Mouse (Mus musculus) cerebellum, postnatal 14 days (tissue): ENCODE data around the gene Slc25a25.
"Not testable (repeated sequence)": the region's sequence is repeated elsewhere in the genome, so short reads cannot be mapped to it uniquely, and the experiment has no call there.

Experiments
- DNase-seq, 2 experiments: peaks; one replicate each; pipeline ENCODE4 v3.0.0; 2021; ENCODE audit warnings: mixed read lengths in 2 of 2

The Slc25a25 gene

GRCm38 (mm10) chr2:32450881-32451844, at the start of gene Slc25a25:
Gene Slc25a25, minus strand, starts transcription at chr2:32451445.
- DNase-seq, result peak; percentile 99 to 100

- no peak for DNase-seq
These were observed 49.2 kb upstream of the Slc25a25 start for GRCm38 (mm10) chr2:32500461-32500860.

GRCm38 (mm10) chr2:32499365-32499764, 48.1 kb upstream of the Slc25a25 start:
- no peak for DNase-seq

GRCm38 (mm10) chr2:32496190-32496589, 44.9 kb upstream of the Slc25a25 start:
- no peak for DNase-seq

GRCm38 (mm10) chr2:32495185-32495726, 44.0 kb upstream of the Slc25a25 start:
- no peak for DNase-seq

- DNase-seq, result no peak
These were observed 43.3 kb upstream of the Slc25a25 start for GRCm38 (mm10) chr2:32494522-32494921.

GRCm38 (mm10) chr2:32493301-32493701, 42.1 kb upstream of the Slc25a25 start:
- DNase-seq, result no peak

GRCm38 (mm10) chr2:32492661-32493060, 41.4 kb upstream of the Slc25a25 start:
- DNase-seq, result no peak

GRCm38 (mm10) chr2:32490730-32491129, 39.5 kb upstream of the Slc25a25 start:
- DNase-seq, result not testable (repeated sequence)

- DNase-seq, result peak; percentile 88
These were observed 37.4 kb upstream of the Slc25a25 start for GRCm38 (mm10) chr2:32488679-32489078.

GRCm38 (mm10) chr2:32487124-32487623, 35.9 kb upstream of the Slc25a25 start:
- DNase-seq, result peak; percentile 95 to 99

- DNase-seq, result no peak
These were observed 34.9 kb upstream of the Slc25a25 start for GRCm38 (mm10) chr2:32486155-32486554.

GRCm38 (mm10) chr2:32485751-32486150, 34.5 kb upstream of the Slc25a25 start:
- no peak for DNase-seq

- DNase-seq, result no peak
These were observed 33.7 kb upstream of the Slc25a25 start for GRCm38 (mm10) chr2:32484933-32485332.

- peak in 1 of 2 experiments; percentile 26 for DNase-seq
These were observed 32.1 kb upstream of the Slc25a25 start for GRCm38 (mm10) chr2:32483179-32483875.

- no peak for DNase-seq
These were observed 31.1 kb upstream of the Slc25a25 start for GRCm38 (mm10) chr2:32482351-32482750.

GRCm38 (mm10) chr2:32475361-32475760, 24.1 kb upstream of the Slc25a25 start:
- DNase-seq, result not testable (repeated sequence)

GRCm38 (mm10) chr2:32471681-32472061, 20.4 kb upstream of the Slc25a25 start:
- DNase-seq, result no peak

- no peak for DNase-seq
These were observed 19.9 kb upstream of the Slc25a25 start for GRCm38 (mm10) chr2:32471001-32471680.

GRCm38 (mm10) chr2:32464212-32464891, 13.1 kb upstream of the Slc25a25 start:
- no peak for DNase-seq

GRCm38 (mm10) chr2:32463773-32464172, 12.5 kb upstream of the Slc25a25 start:
- no peak for DNase-seq

- no peak for DNase-seq
These were observed 8.4 kb upstream of the Slc25a25 start for GRCm38 (mm10) chr2:32459657-32460056.
